12 mouse cellular contexts compared by ENCODE assay signal in the genomic region with DNA sequence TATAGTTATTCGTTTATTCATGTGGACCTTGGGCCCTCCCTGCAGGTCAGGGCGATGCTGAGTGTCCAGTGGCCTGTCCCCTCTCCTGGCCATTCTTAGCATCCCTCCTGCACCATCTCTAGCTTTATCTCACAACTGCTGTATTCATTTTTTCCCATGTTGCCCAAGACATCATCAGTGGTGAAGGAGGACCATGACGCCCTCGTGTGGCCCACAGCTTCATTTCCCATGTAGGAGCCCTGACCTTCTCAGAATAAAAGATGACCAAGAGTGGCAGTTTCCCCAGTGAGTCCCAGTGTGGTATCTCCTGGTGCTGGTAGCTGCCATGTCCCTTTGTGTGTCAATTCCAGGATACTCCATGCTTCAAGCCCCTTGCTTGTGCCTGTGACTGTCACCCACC. TPM values are rescaled to one million over a fixed set of nuclear protein-coding genes. Genes with fewer than 3 reads are reported as not detected.
DNase-seq lines count a peak whose midpoint lies in the region; TF ChIP-seq lines count a peak whose summit lies in the region.
"Had no signal": no experiment of that assay in that cellular context is flagged by ENCODE, and none has a peak within 500 bp of the region (broad histone marks: within the 10 kb centered on the region; RNA-seq: fewer than 3 reads in every experiment).

No protein-coding gene starts in this region.

- H3K9ac ChIP-seq in liver, adult 2 months (ENCODE audit: low read depth, low read length): no peak overlapping the region
- H3K9ac ChIP-seq: limb, embryonic 15.5 days had no signal

- 0 out of 2 replicates have a peak, but pooled peaks cover 2% of the 10 kb centered on the region for H3K4me1 ChIP-seq in liver, adult 2 months (ENCODE audit: control insufficient read depth, insufficient read depth, low read length)

- 84% methylated on average over 4 of the region's 4 CpGs for WGBS in liver, adult 2 months

- H3K27ac ChIP-seq in gastrocnemius, adult 2 months: peak overlapping the region; percentile 43
- no peak overlapping the region for H3K27ac ChIP-seq in liver, adult 2 months (replicated peaks; ENCODE audit: insufficient read depth, low read depth, low read length)

- intact Hi-C loops in gastrocnemius, adult 2 months (cut with DNase I): no loop called here
- intact Hi-C loops in gastrocnemius, postnatal 14 days (cut with DNase I; ENCODE audit: low total_unique reads): no loop called here

- no peaks in the 10 kb centered on the region for H3K27me3 ChIP-seq in liver, adult 2 months (ENCODE audit: control insufficient read depth, insufficient read depth, low read length)
- H3K27me3 ChIP-seq: limb, embryonic 15.5 days; neural tube, embryonic 13.5 days had no signal

- peaks cover 10% of the 10 kb centered on the region for H3K36me3 ChIP-seq in liver, adult 2 months (ENCODE audit: control insufficient read depth, insufficient read depth, low read length)

- DNase-seq in gastrocnemius, adult 2 months: no peak
- DNase-seq in gastrocnemius, postnatal 14 days: no peak
- DNase-seq in liver, adult 2 months (ENCODE audit: extremely low read depth, low read depth, low spot score): no peak
- DNase-seq in liver (no peak), 416B (ENCODE audit: low read depth) (peak; percentile 21), R1 (ENCODE audit: low read depth, low spot score) (peak; percentile 25)
- DNase-seq in thymus, postnatal 25 days: no peak
- DNase-seq in thymus, postnatal 4 days: no peak
- DNase-seq: cerebellum, postnatal 10 days had no signal

- no peak for TF ChIP-seq POLR2A in liver, adult 2 months (IDR thresholded peaks at IDR 0.05; ENCODE audit: extremely low read depth, insufficient read depth, low read length)

- TF ChIP-seq CTCF in gastrocnemius, adult 2 months (IDR thresholded peaks at IDR 0.05): peak; percentile 35; the same call in 1 of the 2 replicates
- TF ChIP-seq CTCF in liver, adult 2 months (IDR thresholded peaks at IDR 0.05; ENCODE audit: low read depth, low read length): peak; percentile 26; the same call in 1 of the 2 replicates

- no peak overlapping the region for H3K4me3 ChIP-seq in gastrocnemius, adult 2 months
- H3K4me3 ChIP-seq in liver, adult 2 months (ENCODE audit: insufficient read depth, low read depth, low read length): no peak overlapping the region
- H3K4me3 ChIP-seq: hindbrain, embryonic 10.5 days; limb, embryonic 15.5 days; neural tube, embryonic 13.5 days had no signal

- H3K79me2 ChIP-seq in liver, adult 2 months (ENCODE audit: control insufficient read depth, insufficient read depth, low read length): no peaks in the 10 kb centered on the region

RNA-seq across cellular contexts. Expression of gene Atp6v0e, which starts 13.5 kb away (rescaled TPM):
- 10 to 100 TPM; 28.7 to 31.2 TPM for total RNA-seq in gastrocnemius, adult 2 months (2021)
- 10 to 100 TPM; 37.4 to 40.8 TPM for total RNA-seq in gastrocnemius, postnatal 14 days (2021)
- total RNA-seq in liver, adult 2 months (2014; rRNA removed): 104 and 108 TPM in 2 replicates
- 122 and 131 TPM in 2 replicates for polyA plus RNA-seq in liver, adult 2 months (2012; rRNA removed)

Comparison
In these comparisons a context has a peak if more than half of its experiments do, and no peak if none do; other contexts are left out.
1. DNase-seq: peak in 416B (single experiment) and R1 (single experiment); none in gastrocnemius, adult 2 months (single experiment), gastrocnemius, postnatal 14 days (single experiment), liver, adult 2 months (single experiment), liver (single experiment), thymus, postnatal 25 days (single experiment) and thymus, postnatal 4 days (single experiment).